Mouse (Mus musculus) hindbrain, embryonic 14.5 days (tissue): ENCODE data around the gene Slc20a1. TPM values are rescaled to one million over a fixed set of nuclear protein-coding genes. Genes with fewer than 3 reads are reported as not detected.

Experiments
- ATAC-seq: fragments of 200-750 bp; cut with Nextera tagmentation; 2 replicates; pipeline ENCODE4 v1.8.0; 2017; ENCODE audit warnings: moderate number of reproducible peaks, mild to moderate bottlenecking, moderate TSS enrichment, moderate library complexity; ENCODE audit not compliant: low FRiP score
- DNase-seq: peaks from one replicate; pipeline ENCODE4 v3.0.0-alpha.2; 2015; ENCODE audit warnings: low spot score
- H3K27ac ChIP-seq: fragments of 300-500 bp; sonication (generic); 2 replicates; pipeline ENCODE4 v1.5.1; 2014; ENCODE audit warnings: mild to moderate bottlenecking, moderate library complexity
- H3K27me3 ChIP-seq: fragments of 300-500 bp; sonication (generic); 2 replicates; pipeline ENCODE4 v1.6.1; 2014; ENCODE audit warnings: mild to moderate bottlenecking, low read length, mixed read lengths; ENCODE audit not compliant: control insufficient read depth, insufficient read depth
- H3K36me3 ChIP-seq: fragments of 300-500 bp; sonication (generic); replicated peaks from 2 replicates; pipeline ENCODE4 v1.6.1; 2014; ENCODE audit not compliant: control insufficient read depth, insufficient read depth
- H3K4me1 ChIP-seq: fragments of 300-500 bp; sonication (generic); replicated peaks from 2 replicates; pipeline ENCODE4 v1.6.1; 2014; ENCODE audit warnings: antibody characterized with exemption, low read length, mixed read lengths; ENCODE audit not compliant: control insufficient read depth, insufficient read depth
- H3K4me2 ChIP-seq: fragments of 300-500 bp; sonication (generic); replicated peaks from 2 replicates; pipeline ENCODE4 v1.6.1; 2014; ENCODE audit warnings: mild to moderate bottlenecking, moderate library complexity
- H3K4me3 ChIP-seq: fragments of 300-500 bp; sonication (generic); replicated peaks from 2 replicates; pipeline ENCODE4 v1.5.1; 2014; ENCODE audit warnings: mild to moderate bottlenecking, low read length
- H3K9ac ChIP-seq: fragments of 300-500 bp; sonication (generic); 2 replicates; pipeline ENCODE4 v1.6.1; 2014
- H3K9me3 ChIP-seq: fragments of 300-500 bp; sonication (generic); 2 replicates; pipeline ENCODE4 v1.6.1; 2016; ENCODE audit warnings: low read length; ENCODE audit not compliant: control insufficient read depth
- WGBS: fragments of 180-500 bp; shearing (Covaris S2); extraction: QIAGEN DNeasy Blood & Tissue Kit; methylation state at CpG from one replicate; pipeline ENCODE4 v1.1.7; 2014; 5-methylcytosine and 5-hydroxymethylcytosine counted together
- polyA plus RNA-seq: library from polyadenylated mRNA; unstranded; fragments of >200 nt; fragmentation: Nextera tagmentation; extraction: Ambion mirVana; gene quantifications from 2 replicates; pipeline ENCODE4 v1.2.1, GENCODE M21; 2014

The Slc20a1 gene
- polyA plus RNA-seq, 1 experiment from 2014 or later, result 50.7 TPM

DNA sequence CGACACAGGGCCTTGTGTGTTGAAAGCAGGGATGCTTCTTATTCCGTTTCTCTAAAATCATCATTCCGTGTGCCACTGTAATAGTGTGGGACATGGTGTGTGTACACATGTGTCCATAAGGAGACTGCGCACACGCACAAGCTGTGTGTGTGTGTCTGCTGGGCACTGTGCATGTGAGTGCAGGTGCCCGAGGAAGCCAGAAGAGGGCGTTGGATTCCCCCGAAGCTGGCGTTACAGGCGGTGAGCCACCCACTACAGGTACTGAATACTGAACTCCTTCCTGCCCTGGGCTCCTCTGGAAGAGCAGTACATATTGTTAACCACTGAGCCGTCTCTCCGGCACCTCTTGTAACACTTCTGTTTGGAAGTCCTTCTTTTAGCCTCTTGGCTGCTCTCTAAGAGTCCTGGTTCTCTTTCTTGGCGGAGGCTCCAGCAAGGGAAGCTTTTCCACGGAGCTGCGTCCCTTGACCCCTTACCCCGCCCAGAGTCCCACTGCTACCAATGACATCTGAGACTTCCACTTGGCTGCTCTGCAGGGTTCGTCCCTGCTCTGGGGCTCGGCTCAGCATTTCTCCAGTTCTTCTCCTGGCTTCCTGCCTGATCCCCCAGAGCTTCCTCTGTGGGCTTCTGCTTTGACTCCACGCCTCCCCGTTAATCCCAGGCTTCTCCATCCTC lies 46.0 kb downstream of the Slc20a1 start:
- Histone ChIP-seq H3K4me2 (no peak overlapping the region), H3K9ac (no peak overlapping the region), H3K36me3 (no peaks in the 10 kb centered on the region), H3K4me3 (no peak overlapping the region), H3K27ac (no peak overlapping the region), H3K9me3 (0 out of 2 replicates have a peak, but pooled peaks cover 6% of the 10 kb centered on the region), H3K4me1 (no peaks in the 10 kb centered on the region), H3K27me3 (no peaks in the 10 kb centered on the region)
- ATAC-seq (no peak), DNase-seq (no peak)
- WGBS, result 88% methylated on average over 20 of the region's 20 CpGs

GRCm38 (mm10) chr2:129245618-129246017 lies 47.1 kb downstream of the Slc20a1 start:
- Histone ChIP-seq H3K9ac (no peak overlapping the region), H3K4me2 (no peak overlapping the region), H3K4me1 (no peaks in the 10 kb centered on the region), H3K4me3 (no peak overlapping the region), H3K9me3 (no peaks in the 10 kb centered on the region), H3K27me3 (no peaks in the 10 kb centered on the region), H3K27ac (no peak overlapping the region), H3K36me3 (no peaks in the 10 kb centered on the region)
- ATAC-seq (no peak), DNase-seq (no peak)
- WGBS, result 64% methylated on average over 5 of the region's 5 CpGs

GRCm38 (mm10) chr2:129246436-129246835 lies 47.9 kb downstream of the Slc20a1 start:
- no peak for ATAC-seq
- Histone ChIP-seq H3K4me1 (no peaks in the 10 kb centered on the region), H3K27ac (no peak overlapping the region), H3K4me3 (no peak overlapping the region), H3K4me2 (no peak overlapping the region), H3K9me3 (no peaks in the 10 kb centered on the region), H3K27me3 (no peaks in the 10 kb centered on the region), H3K36me3 (no peaks in the 10 kb centered on the region), H3K9ac (no peak overlapping the region)
- 84% methylated on average over 7 of the region's 7 CpGs for WGBS
- no peak for DNase-seq

DNA sequence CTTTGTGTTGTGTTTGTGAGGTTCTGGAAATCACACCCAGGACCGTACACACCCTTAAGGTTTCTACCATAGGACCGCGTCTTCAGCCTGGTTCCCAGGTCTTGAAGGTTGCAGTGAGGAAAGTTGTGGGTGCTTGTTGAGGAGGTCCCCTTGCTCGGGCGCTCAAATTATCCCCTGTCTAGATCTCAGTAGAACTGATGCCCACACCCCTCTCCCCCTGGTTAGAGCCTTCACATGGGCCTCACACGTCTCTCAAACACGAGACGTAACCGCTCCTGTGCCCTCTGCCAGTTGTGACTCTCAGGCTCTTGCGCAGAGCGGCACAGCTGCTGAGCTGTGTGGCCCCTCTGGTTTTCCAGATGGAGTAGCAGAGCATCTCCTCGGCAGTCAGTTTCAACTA lies 48.4 kb downstream of the Slc20a1 start:
- WGBS, result 95% methylated on average over 12 of the region's 12 CpGs
- Histone ChIP-seq H3K27me3 (no peaks in the 10 kb centered on the region), H3K36me3 (no peaks in the 10 kb centered on the region), H3K4me2 (no peak overlapping the region), H3K4me1 (no peaks in the 10 kb centered on the region), H3K4me3 (no peak overlapping the region), H3K27ac (no peak overlapping the region), H3K9ac (no peak overlapping the region), H3K9me3 (no peaks in the 10 kb centered on the region)
- ATAC-seq (no peak), DNase-seq (no peak)

DNA sequence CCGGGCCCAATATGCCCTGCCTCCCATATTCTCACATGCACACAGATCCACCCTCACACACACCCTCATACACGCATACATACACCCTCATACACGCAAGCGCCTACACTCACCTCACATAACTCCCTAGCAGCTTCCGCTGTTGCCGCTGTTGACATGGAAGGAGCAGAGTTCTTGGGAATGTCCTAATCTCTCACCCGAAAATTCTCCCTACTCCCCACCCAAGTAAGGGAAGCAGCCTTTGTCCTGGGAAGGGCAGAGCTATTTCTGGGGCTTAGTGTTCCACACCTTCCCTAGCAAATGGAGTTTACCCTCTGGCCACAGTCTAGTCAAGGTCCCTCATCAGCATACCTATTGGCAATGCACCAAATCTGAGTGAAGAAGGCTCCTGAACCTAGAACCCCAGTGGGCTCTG lies 49.1 kb downstream of the Slc20a1 start:
- H3K27me3 ChIP-seq, result no peaks in the 10 kb centered on the region
- H3K4me3 ChIP-seq, result no peak overlapping the region
- no peak overlapping the region for H3K4me2 ChIP-seq
- H3K9ac ChIP-seq, result no peak overlapping the region
- H3K36me3 ChIP-seq, result no peaks in the 10 kb centered on the region
- H3K4me1 ChIP-seq, result no peaks in the 10 kb centered on the region
- no peak for DNase-seq
- WGBS, result 95% methylated on average over 7 of the region's 7 CpGs
- no peak overlapping the region for H3K27ac ChIP-seq
- H3K9me3 ChIP-seq, result no peaks in the 10 kb centered on the region
- ATAC-seq, result no peak

GRCm38 (mm10) chr2:129249321-129249720 lies 50.8 kb downstream of the Slc20a1 start:
- Histone ChIP-seq H3K4me3 (no peak overlapping the region), H3K9ac (no peak overlapping the region), H3K27me3 (no peaks in the 10 kb centered on the region), H3K4me1 (no peaks in the 10 kb centered on the region), H3K36me3 (no peaks in the 10 kb centered on the region), H3K4me2 (no peak overlapping the region), H3K27ac (no peak overlapping the region), H3K9me3 (no peaks in the 10 kb centered on the region)
- WGBS, result 62% methylated on average over 1 of the region's 1 CpGs
- ATAC-seq, result no peak
- DNase-seq, result no peak

- Histone ChIP-seq H3K4me3 (no peak overlapping the region), H3K27ac (no peak overlapping the region), H3K9ac (no peak overlapping the region), H3K36me3 (no peaks in the 10 kb centered on the region), H3K4me1 (no peaks in the 10 kb centered on the region), H3K27me3 (no peaks in the 10 kb centered on the region), H3K4me2 (no peak overlapping the region), H3K9me3 (no peaks in the 10 kb centered on the region)
- ATAC-seq (no peak), DNase-seq (no peak)
- 89% methylated on average over 19 of the region's 19 CpGs for WGBS
These were observed 54.5 kb downstream of the Slc20a1 start for GRCm38 (mm10) chr2:129252836-129253630.

- no peak for DNase-seq
- Histone ChIP-seq H3K4me3 (no peak overlapping the region), H3K9ac (no peak overlapping the region), H3K27ac (no peak overlapping the region), H3K4me2 (no peak overlapping the region), H3K27me3 (no peaks in the 10 kb centered on the region), H3K4me1 (no peaks in the 10 kb centered on the region), H3K9me3 (no peaks in the 10 kb centered on the region), H3K36me3 (no peaks in the 10 kb centered on the region)
- 73% methylated on average over 2 of the region's 2 CpGs for WGBS
- no peak for ATAC-seq
These were observed 55.0 kb downstream of the Slc20a1 start for GRCm38 (mm10) chr2:129253631-129253970.

DNA sequence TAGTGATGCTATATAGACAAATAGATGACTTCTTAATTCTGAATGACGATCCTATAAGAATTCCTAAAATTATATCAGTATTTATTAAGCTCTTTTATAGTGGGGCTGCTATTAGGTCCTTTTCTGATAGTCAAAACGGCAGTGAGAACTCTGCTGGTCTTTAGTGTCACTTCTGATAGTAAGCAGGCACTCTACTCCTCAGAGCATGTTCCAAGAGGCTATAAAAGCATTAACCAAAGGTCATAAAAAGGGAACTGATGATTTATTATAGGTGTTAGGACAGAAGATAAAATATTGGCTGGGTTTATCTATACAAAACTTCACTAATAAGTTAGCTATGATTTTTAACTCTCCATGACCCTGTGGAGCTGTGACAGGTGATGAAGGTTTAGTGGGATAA lies 55.5 kb downstream of the Slc20a1 start:
- Histone ChIP-seq H3K27ac (no peak overlapping the region), H3K4me2 (no peak overlapping the region), H3K4me1 (no peaks in the 10 kb centered on the region), H3K9me3 (no peaks in the 10 kb centered on the region), H3K9ac (no peak overlapping the region), H3K4me3 (no peak overlapping the region), H3K27me3 (no peaks in the 10 kb centered on the region), H3K36me3 (no peaks in the 10 kb centered on the region)
- DNase-seq (no peak), ATAC-seq (no peak)
- 82% methylated on average over 2 of the region's 2 CpGs for WGBS
